ENCODE assay signal across 14 mouse cellular contexts in genomic region chr4:137812946-137813708, GRCm38 (mm10). TPM values are rescaled to one million over a fixed set of nuclear protein-coding genes. Genes with fewer than 3 reads are reported as not detected.
A peak's percentile ranks its signal among the peaks of the same experiment; 100 is the strongest.
DNase-seq lines count a peak whose midpoint lies in the region; ATAC-seq and TF ChIP-seq lines count a peak whose summit lies in the region.
"Had no signal": no experiment of that assay in that cellular context is flagged by ENCODE, and none has a peak within 500 bp of the region (broad histone marks: within the 10 kb centered on the region; RNA-seq: fewer than 3 reads in every experiment).

No protein-coding gene starts in this region.

- intact Hi-C loops in gastrocnemius, adult 2 months (cut with DNase I) = no loop called here
- intact Hi-C loops in left cerebral cortex, postnatal 25 days (cut with DNase I) = no loop called here
- intact Hi-C loops in left cerebral cortex, postnatal 36 days (cut with DNase I) = no loop called here

- H3K9me3 ChIP-seq in heart, embryonic 15.5 days (replicated peaks) = no peaks in the 10 kb centered on the region
- no peaks in the 10 kb centered on the region for H3K9me3 ChIP-seq in hindbrain, embryonic 12.5 days (replicated peaks)
- H3K9me3 ChIP-seq: hindbrain, embryonic 10.5 days had no signal

- peak; percentile 47 for DNase-seq in gastrocnemius, adult 2 months
- DNase-seq in gastrocnemius, adult 8-10 months (ENCODE audit: low spot score in 2 of 2) = no peak
- DNase-seq in left cerebral cortex, postnatal 25 days (ENCODE audit: low spot score in 2 of 2) = peak; percentile 9 to 60
- DNase-seq in left cerebral cortex, postnatal 36 days (ENCODE audit: low spot score in 2 of 2) = no peak
- DNase-seq in adipocyte (ENCODE audit: low spot score) = peak; percentile 18
- DNase-seq in kidney, postnatal 14 days = no peak
- DNase-seq: cerebellum, adult 8-10 months; kidney, postnatal 25 days; lung, embryonic 14.5 days had no signal

- TF ChIP-seq CTCF in gastrocnemius, adult 2 months (IDR thresholded peaks at IDR 0.05) = no peak

- H3K27ac ChIP-seq in gastrocnemius, adult 2 months = peak overlapping the region; percentile 73
- H3K27ac ChIP-seq in heart, embryonic 15.5 days = 0 out of 2 replicates have a peak overlapping the region, but pooled peaks have one; percentile 5
- no peak overlapping the region for H3K27ac ChIP-seq in hindbrain, embryonic 12.5 days
- H3K27ac ChIP-seq: hindbrain, embryonic 10.5 days had no signal

- no peak for ATAC-seq in heart, embryonic 15.5 days (replicated peaks; ENCODE audit: insufficient number of reproducible peaks, insufficient read depth, low FRiP score, low read depth)
- ATAC-seq in hindbrain, embryonic 12.5 days (ENCODE audit: low FRiP score) = no peak
- ATAC-seq: intestine, embryonic 16.5 days; Patski had no signal

- H3K36me3 ChIP-seq in heart, embryonic 15.5 days = no peaks in the 10 kb centered on the region
- no peaks in the 10 kb centered on the region for H3K36me3 ChIP-seq in hindbrain, embryonic 12.5 days
- H3K36me3 ChIP-seq: hindbrain, embryonic 10.5 days had no signal

- WGBS in heart, embryonic 15.5 days = 37% methylated on average over 13 of the region's 13 CpGs
- WGBS in hindbrain, embryonic 12.5 days = 66% methylated on average over 13 of the region's 13 CpGs

- H3K4me1 ChIP-seq in heart, embryonic 15.5 days (replicated peaks) = 0 out of 2 replicates have a peak, but pooled peaks cover 6% of the 10 kb centered on the region
- H3K4me1 ChIP-seq in hindbrain, embryonic 12.5 days = peaks cover 5% of the 10 kb centered on the region; the same call in 1 of the 2 replicates

- H3K27me3 ChIP-seq in heart, embryonic 15.5 days = no peaks in the 10 kb centered on the region
- 0 out of 2 replicates have a peak, but pooled peaks cover 6% of the 10 kb centered on the region for H3K27me3 ChIP-seq in hindbrain, embryonic 12.5 days
- H3K27me3 ChIP-seq: Patski had no signal

- no peak overlapping the region for H3K4me2 ChIP-seq in heart, embryonic 15.5 days
- no peak overlapping the region for H3K4me2 ChIP-seq in hindbrain, embryonic 12.5 days (replicated peaks)
- H3K4me2 ChIP-seq: lung, embryonic 14.5 days had no signal

- no peak overlapping the region for H3K9ac ChIP-seq in heart, embryonic 15.5 days
- no peak overlapping the region for H3K9ac ChIP-seq in hindbrain, embryonic 12.5 days
- H3K9ac ChIP-seq: lung, embryonic 14.5 days had no signal

- peak overlapping the region; percentile 28 for H3K4me3 ChIP-seq in gastrocnemius, adult 2 months
- no peak overlapping the region for H3K4me3 ChIP-seq in heart, embryonic 15.5 days
- no peak overlapping the region for H3K4me3 ChIP-seq in hindbrain, embryonic 12.5 days
- H3K4me3 ChIP-seq: hindbrain, embryonic 10.5 days had no signal

RNA-seq across cellular contexts. Expression of gene Alpl, which starts 16.9 kb away (rescaled TPM):
- total RNA-seq in gastrocnemius, adult 2 months (2021) = 10 to 100 TPM; 10.3 to 42.2 TPM
- total RNA-seq in gastrocnemius, adult 8-10 months (2022) = 10 to 100 TPM in 2 of 4 experiments, 1 to 10 TPM in 2; 6.9 to 16.3 (median 10.2) TPM
- total RNA-seq in left cerebral cortex, postnatal 25 days (2021) = 1 to 10 TPM; 7.1 to 7.8 TPM
- total RNA-seq in left cerebral cortex, postnatal 36 days (2021) = 1 to 10 TPM; 6.2 to 7.4 TPM
- 3.0 and 4.9 TPM in 2 replicates for polyA plus RNA-seq in heart, embryonic 15.5 days (2015; fragmentation: Nextera tagmentation; extraction: Ambion mirVana)
- polyA plus RNA-seq in hindbrain, embryonic 12.5 days (2016; fragmentation: Nextera tagmentation; extraction: Ambion mirVana) = 13.6 and 15.9 TPM in 2 replicates

RNA-seq across cellular contexts. Expression of gene Ece1, which starts 48.9 kb away (rescaled TPM):
- total RNA-seq in gastrocnemius, adult 2 months (2021) = 100 to 1,000 TPM in 1 of 2 experiments, 10 to 100 TPM in 1; 61.6 to 103 TPM
- total RNA-seq in gastrocnemius, adult 8-10 months (2022) = 10 to 100 TPM; 48.8 to 97.1 (median 69.4) TPM
- total RNA-seq in left cerebral cortex, postnatal 25 days (2021) = 10 to 100 TPM; 70.5 to 72.2 TPM
- total RNA-seq in left cerebral cortex, postnatal 36 days (2021) = 10 to 100 TPM; 80.5 to 83.0 TPM
- 51.3 and 77.2 TPM in 2 replicates for polyA plus RNA-seq in heart, embryonic 15.5 days (2015; fragmentation: Nextera tagmentation; extraction: Ambion mirVana)
- 20.1 and 38.1 TPM in 2 replicates for polyA plus RNA-seq in hindbrain, embryonic 12.5 days (2016; fragmentation: Nextera tagmentation; extraction: Ambion mirVana)

Comparison
In these comparisons a context has a peak if more than half of its experiments do, and no peak if none do; other contexts are left out.
1. DNase-seq: peak in gastrocnemius, adult 2 months (single experiment), left cerebral cortex, postnatal 25 days (2 of 2) and adipocyte (single experiment); none in gastrocnemius, adult 8-10 months (0 of 2), left cerebral cortex, postnatal 36 days (0 of 2) and kidney, postnatal 14 days (single experiment).